Mouse (Mus musculus): ENCODE results near the gene Ppm1a.

DNA sequence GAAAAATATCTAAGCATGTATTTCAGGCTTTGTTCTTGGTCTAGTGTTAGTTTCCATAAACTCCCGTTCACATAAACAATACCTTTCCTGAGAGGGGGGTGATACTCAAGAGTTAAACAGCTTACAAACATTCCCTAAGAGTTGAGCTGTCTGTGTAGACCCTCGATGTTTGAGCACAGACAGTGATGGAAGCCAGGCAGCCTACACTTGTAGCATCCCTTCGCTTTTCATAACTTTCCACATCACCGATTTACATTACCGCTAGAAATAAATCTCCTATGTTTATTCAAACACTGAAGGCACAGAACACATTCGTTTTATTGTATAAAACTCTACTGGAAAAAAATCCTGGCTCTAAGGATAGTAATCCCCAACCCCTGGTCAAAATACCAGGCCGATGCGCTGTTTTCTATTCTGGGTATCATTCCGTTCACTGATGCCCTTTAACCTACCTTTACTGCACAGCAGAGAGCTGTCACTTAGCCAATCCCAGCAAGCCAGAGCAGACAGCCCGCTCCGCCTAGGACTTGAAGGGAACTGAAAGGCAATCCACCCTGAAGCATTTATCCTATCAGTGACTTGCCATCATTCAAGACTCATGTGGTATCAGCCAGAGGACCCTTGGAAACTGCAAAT lies 37.7 kb upstream of the Ppm1a start:
- TF ChIP-seq CTCF (IDR thresholded peaks at IDR 0.05; ENCODE audit: borderline replicate concordance, insufficient read depth, low read depth, low read length): no peak
- TF ChIP-seq POLR2A (IDR thresholded peaks at IDR 0.05; ENCODE audit: borderline replicate concordance, insufficient read depth, low read length): no peak
